23 mouse cellular contexts compared by ENCODE assay signal in the genomic region with DNA sequence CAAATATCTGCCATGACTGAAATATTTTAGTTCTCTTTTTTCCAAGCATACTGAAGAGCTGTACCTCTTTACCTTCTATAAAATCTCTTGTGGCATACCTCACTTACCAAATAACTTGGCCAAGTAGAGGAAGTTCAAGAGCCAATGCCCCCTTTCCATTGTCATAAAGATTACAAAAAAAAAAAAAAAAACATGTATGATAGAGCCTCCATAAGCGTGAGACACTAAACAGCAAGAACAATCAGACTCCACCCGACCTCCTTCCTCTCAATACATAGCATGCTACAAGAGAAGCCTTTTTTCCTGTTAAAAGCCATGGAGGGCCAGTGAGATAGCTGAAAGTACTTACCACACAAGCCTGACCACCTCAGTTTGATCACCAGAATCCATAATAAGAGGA. TPM values are rescaled to one million over a fixed set of nuclear protein-coding genes. Genes with fewer than 3 reads are reported as not detected.
DNase-seq lines count a peak whose midpoint lies in the region; ATAC-seq and TF ChIP-seq lines count a peak whose summit lies in the region.
"Had no signal": no experiment of that assay in that cellular context is flagged by ENCODE, and none has a peak within 500 bp of the region (broad histone marks: within the 10 kb centered on the region; RNA-seq: fewer than 3 reads in every experiment).

No protein-coding gene starts in this region.

- no peaks in the 10 kb centered on the region for H3K27me3 ChIP-seq in MEL (ENCODE audit: control insufficient read depth in 1 of 2, insufficient read depth in 2 of 2, low read length in 2 of 2)
- H3K27me3 ChIP-seq: CH12.LX, Patski had no signal

- no peak overlapping the region for H3K4me3 ChIP-seq in MEL (ENCODE audit: control insufficient read depth in 1 of 2, insufficient read depth in 1 of 2, low read depth in 2 of 2, low read length in 2 of 2)

- no peak for TF ChIP-seq CTCF in MEL (IDR thresholded peaks at IDR 0.05 in 2 of 3, conservative IDR thresholded peaks at IDR 0.05 in 1 of 3; ENCODE audit: control insufficient read depth in 1 of 3, insufficient read depth in 1 of 3, low read depth in 2 of 3, low read length in 3 of 3, poor library complexity in 1 of 3, severe bottlenecking in 1 of 3)

- no peak for TF ChIP-seq POLR2A in MEL (IDR thresholded peaks at IDR 0.05; ENCODE audit: control insufficient read depth in 1 of 2, insufficient read depth in 1 of 2, low read depth in 1 of 2, low read length in 2 of 2, poor library complexity in 1 of 2)

- peaks cover 5 to 6% of the 10 kb centered on the region in 2 experiments; a peak in 3 of 4 replicates for H3K4me1 ChIP-seq in MEL (ENCODE audit: control insufficient read depth in 1 of 2, insufficient read depth in 2 of 2, low read length in 2 of 2)

- peak; percentile 58 for DNase-seq in MEL (ENCODE audit: low read depth, low spot score)
- peak; percentile 21 for DNase-seq in MEL-GATA-1-ER (ENCODE audit: extremely low read depth, low read depth)
- no peak for DNase-seq in thymus, postnatal 4 days
- no peak for DNase-seq in kidney, postnatal 36 days
- no peak for DNase-seq in neural tube, embryonic 10.5 days (ENCODE audit: extremely low spot score, low spot score)
- DNase-seq: adrenal gland, adult 2 months; adrenal gland, adult 8-10 months; adrenal gland, postnatal 10 days; adrenal gland, postnatal 14 days; adrenal gland, postnatal 25 days; adrenal gland, postnatal 36 days; B cell, adult 2 months; cerebellum, adult 11 months; cerebellum, adult 11-12 months; cerebellum, adult 18-20 months; cerebellum, adult 2 months; cerebellum, adult 8-10 months had no signal

- no peaks in the 10 kb centered on the region for H3K9me3 ChIP-seq in MEL (replicated peaks; ENCODE audit: insufficient read depth, low read length)
- H3K9me3 ChIP-seq: G1E had no signal

- no peak overlapping the region for H3K9ac ChIP-seq in MEL (ENCODE audit: control insufficient read depth, low read depth, low read length, poor library complexity, severe bottlenecking)

- TF ChIP-seq RAD21 in MEL (IDR thresholded peaks at IDR 0.05; ENCODE audit: low read depth, low read length), result no peak

- H3K79me2 ChIP-seq in MEL (ENCODE audit: control insufficient read depth, insufficient read depth, low read length, poor library complexity), result peaks cover 14% of the 10 kb centered on the region; the same call in 1 of the 2 replicates

- TF ChIP-seq EP300 in MEL (IDR thresholded peaks at IDR 0.05; ENCODE audit: low read depth in 1 of 2, low read length in 2 of 2), result no peak

- H3K27ac ChIP-seq in MEL (ENCODE audit: control insufficient read depth, low read depth, low read length), result peak overlapping the region; percentile 41

- H3K36me3 ChIP-seq in MEL (ENCODE audit: control insufficient read depth in 1 of 2, insufficient read depth in 2 of 2, low read length in 2 of 2), result peaks cover 12 to 28% of the 10 kb centered on the region in 2 experiments

- 0 out of 2 replicates have a peak, but pooled peaks have one; percentile 36 for ATAC-seq in common myeloid progenitor, adult 5-6 weeks (replicated peaks; ENCODE audit: low read depth, poor library complexity, severe bottlenecking)
- ATAC-seq: activated CD4-positive, CD25-positive, alpha-beta regulatory T cell, adult 4 months; CD4-positive, CD25-positive, alpha-beta regulatory T cell, adult 4 months; Patski had no signal

TF ChIP-seq in MEL, 35 proteins besides CTCF, POLR2A, EP300 and RAD21:
- TF ChIP-seq ZNF384 (IDR thresholded peaks at IDR 0.05; ENCODE audit: low read depth, low read length) (peak; percentile 83; the same call in 1 of the 2 replicates), HCFC1 (IDR thresholded peaks at IDR 0.05; ENCODE audit: low read depth, low read length) (no peak)

RNA-seq across cellular contexts. Expression of a gene that starts 16.2 kb away (rescaled TPM):
- 15.9 and 16.1 TPM in 2 replicates for total RNA-seq in MEL (2012; rRNA removed)
- polyA plus RNA-seq in MEL (2012; ENCODE audit: insufficient read depth in 1 of 2, insufficient read length in 2 of 2, low read depth in 1 of 2, low replicate concordance in 2 of 2, missing spikeins in 1 of 2), result 10 to 100 TPM in 1 of 2 experiments, 1 to 10 TPM in 1; 7.9 to 31.0 TPM
- 42.3 and 49.5 TPM in 2 replicates for total RNA-seq in common myeloid progenitor, adult 5-6 weeks (2017)

Comparison
In these comparisons a context has a peak if more than half of its experiments do, and no peak if none do; other contexts are left out.
1. DNase-seq: peak in MEL (single experiment) and MEL-GATA-1-ER (single experiment); none in thymus, postnatal 4 days (single experiment), kidney, postnatal 36 days (0 of 2) and neural tube, embryonic 10.5 days (single experiment).